Mouse (Mus musculus): ENCODE data around the gene Olfr933. TPM values are rescaled to one million over a fixed set of nuclear protein-coding genes. Genes with fewer than 3 reads are reported as not detected.

Olfr933 gene
- under 1 TPM in 1 of 2 experiments, not detected in 1; 0.18 TPM for polyA plus RNA-seq (2017; shearing (Covaris generic))

DNA sequence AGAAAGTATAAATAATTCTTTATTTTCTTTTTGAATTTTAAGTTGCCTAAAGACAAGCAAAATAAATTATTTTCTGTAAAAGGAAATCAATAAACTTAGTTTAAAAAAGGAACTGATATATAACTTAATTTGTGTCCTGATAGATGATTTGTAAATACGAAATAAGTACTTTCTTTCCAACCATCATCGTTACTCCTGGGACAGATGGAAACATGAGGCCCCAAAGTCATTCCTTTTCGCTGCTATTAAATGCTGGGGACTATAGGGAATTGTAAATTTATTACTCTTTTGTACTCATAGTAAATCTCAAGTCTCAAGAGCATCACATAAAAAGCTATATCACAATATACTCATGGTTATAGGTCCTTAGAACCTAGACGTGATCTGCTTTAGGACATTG, at the start of gene Olfr933:
Olfr933 (plus strand) TSS at position 301 of the 400 bp plus-strand sequence.

DNA sequence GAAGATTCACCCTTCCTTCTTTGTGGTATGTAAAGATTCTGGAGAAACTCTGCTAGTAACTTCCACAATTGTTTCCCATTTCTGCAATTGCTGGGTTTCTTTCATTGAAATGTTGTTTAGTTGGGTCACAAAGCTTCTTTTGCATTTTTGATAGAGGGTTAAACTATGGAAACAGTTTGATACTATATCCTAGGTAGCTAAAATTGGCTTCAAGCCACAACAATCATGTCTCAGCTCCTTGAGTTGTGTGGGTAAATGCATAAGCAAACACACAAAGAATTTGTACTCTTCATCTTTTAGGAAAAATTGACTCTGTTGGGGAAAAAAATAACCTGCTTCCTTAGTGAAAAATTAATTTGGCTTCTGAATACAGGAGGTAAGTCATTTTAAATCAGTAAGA, 42.6 kb upstream of the Olfr933 start, which contains the start of gene Olfr930:
Olfr930 (plus strand) TSS at position 301 of the 400 bp plus-strand sequence.

DNA sequence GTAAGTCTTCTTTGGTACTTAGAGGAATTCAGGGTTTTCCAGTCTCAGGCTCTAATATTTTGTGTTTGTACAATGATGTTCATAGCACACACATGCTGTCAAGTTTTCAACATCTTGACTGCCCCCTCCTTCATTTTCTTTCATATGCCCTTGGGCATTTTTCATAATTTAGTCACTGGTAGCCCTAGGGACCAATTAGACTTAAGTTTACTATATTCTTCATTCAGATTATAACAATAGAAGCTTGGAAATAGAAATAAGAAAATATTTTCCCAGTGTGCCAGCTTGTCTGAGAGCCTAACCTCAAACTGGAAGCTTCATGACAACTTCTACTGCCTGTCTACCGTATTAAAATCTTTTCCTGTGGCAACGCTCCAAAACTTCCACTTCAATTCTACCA, 16.1 kb downstream of the Olfr933 start, which contains the start of gene Olfr934:
Olfr934 (minus strand) TSS at position 101 of the 400 bp plus-strand sequence.

DNA sequence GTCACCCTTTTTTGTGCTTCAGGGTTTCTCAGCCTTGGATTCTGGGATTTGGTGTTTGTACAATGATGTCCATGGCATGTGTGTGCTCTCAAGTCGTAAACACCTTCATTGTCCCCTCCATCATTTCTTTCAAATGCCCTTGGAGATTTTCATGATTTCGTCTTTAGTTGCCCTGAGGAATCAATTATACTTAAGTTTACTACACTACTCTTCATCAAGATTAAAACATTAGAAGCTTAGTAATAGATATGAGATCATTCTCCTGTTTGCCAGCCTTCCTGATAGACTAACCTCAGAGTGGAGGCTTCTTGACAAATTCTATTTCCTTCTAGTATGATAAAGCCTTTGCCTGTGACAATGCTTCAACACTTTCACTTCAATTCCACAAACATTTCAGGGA, 27.5 kb downstream of the Olfr933 start, which contains the start of gene Olfr935:
Olfr935 (minus strand) TSS at position 101 of the 400 bp plus-strand sequence.

DNA sequence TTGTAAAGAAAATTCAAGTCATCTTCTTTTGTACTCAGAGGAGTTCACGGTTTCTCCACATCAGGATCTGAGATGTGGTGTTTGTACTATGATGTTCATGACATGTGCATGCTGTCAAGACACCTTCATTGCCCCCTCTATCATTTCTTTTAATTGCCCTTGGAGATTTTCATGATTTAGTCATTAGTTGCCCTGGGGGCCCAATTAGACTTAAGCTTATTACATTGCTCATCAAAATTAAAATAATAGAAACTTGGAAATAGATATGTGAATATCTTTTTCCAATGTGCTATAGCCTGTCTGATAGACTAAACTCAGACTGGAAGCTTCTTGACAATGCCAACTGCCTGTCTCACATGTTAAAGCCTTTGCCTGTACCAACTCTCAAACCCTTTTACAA, 51.2 kb downstream of the Olfr933 start, which contains the start of gene Olfr146:
Olfr146 (minus strand) TSS at position 101 of the 400 bp plus-strand sequence.

Other genes starting within 250 kb of the Olfr933 start
- 1 to 10 TPM in 1 of 2 experiments, under 1 TPM in 1; 0.17 to 1.5 TPM for gene Olfr920, start 220.0 kb upstream of the Olfr933 start, polyA plus RNA-seq (2017; shearing (Covaris generic))
- under 1 TPM in 1 of 2 experiments, not detected in 1; 0.09 TPM for gene Olfr921, start 199.2 kb upstream of the Olfr933 start, polyA plus RNA-seq (2017; shearing (Covaris generic))
- gene Olfr922, start 157.7 kb upstream of the Olfr933 start, polyA plus RNA-seq (2017; shearing (Covaris generic)) = not detected
- gene Olfr923, start 145.8 kb upstream of the Olfr933 start, polyA plus RNA-seq (2017; shearing (Covaris generic)) = 1 to 10 TPM in 1 of 2 experiments, not detected in 1; 1.5 TPM
- gene Olfr924, start 127.9 kb upstream of the Olfr933 start, polyA plus RNA-seq (2017; shearing (Covaris generic)) = not detected
- under 1 TPM in 1 of 2 experiments, not detected in 1; 0.31 TPM for gene Olfr26, start 117.3 kb upstream of the Olfr933 start, polyA plus RNA-seq (2017; shearing (Covaris generic))
- not detected for gene Olfr926, start 95.2 kb upstream of the Olfr933 start, polyA plus RNA-seq (2017; shearing (Covaris generic))
- not detected for gene Olfr930, start 42.5 kb upstream of the Olfr933 start, polyA plus RNA-seq (2017; shearing (Covaris generic))
- gene Olfr934, start 16.0 kb downstream of the Olfr933 start, polyA plus RNA-seq (2017; shearing (Covaris generic)) = not detected
- gene Olfr935, start 27.4 kb downstream of the Olfr933 start, polyA plus RNA-seq (2017; shearing (Covaris generic)) = under 1 TPM in 1 of 2 experiments, not detected in 1; 0.16 TPM
- gene Olfr146, start 51.1 kb downstream of the Olfr933 start, polyA plus RNA-seq (2017; shearing (Covaris generic)) = under 1 TPM in 1 of 2 experiments, not detected in 1; 0.99 TPM
- gene Olfr937, start 92.6 kb downstream of the Olfr933 start, polyA plus RNA-seq (2017; shearing (Covaris generic)) = not detected
- not detected for gene Olfr938, start 106.6 kb downstream of the Olfr933 start, polyA plus RNA-seq (2017; shearing (Covaris generic))
- gene Olfr27, start 155.8 kb downstream of the Olfr933 start, polyA plus RNA-seq (2017; shearing (Covaris generic)) = not detected
- gene Olfr943, start 194.0 kb downstream of the Olfr933 start, polyA plus RNA-seq (2017; shearing (Covaris generic)) = 1 to 10 TPM in 1 of 2 experiments, under 1 TPM in 1; 0.19 to 1.1 TPM
- gene Olfr944, start 229.6 kb downstream of the Olfr933 start, polyA plus RNA-seq (2017; shearing (Covaris generic)) = not detected

Data from inflammation-experienced regulatory T-cells (primary cell).